Mouse (Mus musculus) ovary, postnatal 14 days (tissue): ENCODE measurements at regions not wholly inside any gene's neighbourhood (a gene's known extent, or its start where the extent isn't known, plus 50 kb on each side); places are given as distances from the start of the nearest gene placed in this dataset.

Source experiments
- DNase-seq: peaks from one replicate; pipeline ENCODE4 v3.0.0; 2022; ENCODE audit warnings: low spot score

- no peak for DNase-seq
These were observed 279.0 kb upstream of the Gjb5 start for GRCm38 (mm10) chr4:127636934-127637333.

- DNase-seq: no peak
These were observed 277.3 kb upstream of the Gjb5 start for GRCm38 (mm10) chr4:127635262-127635661.

- peak; percentile 45 for DNase-seq
These were observed 261.9 kb upstream of the Gjb5 start for GRCm38 (mm10) chr4:127619870-127620269.

- DNase-seq: no peak
These were observed 254.8 kb upstream of the Gjb5 start for GRCm38 (mm10) chr4:127612761-127613160.

- no peak for DNase-seq
These were observed 242.9 kb upstream of the Gjb5 start for GRCm38 (mm10) chr4:127600919-127601318.

- DNase-seq: no peak
These were observed 240.6 kb upstream of the Gjb5 start for GRCm38 (mm10) chr4:127598610-127599009.

GRCm38 (mm10) chr4:127594081-127594480 is 236.1 kb upstream of the Gjb5 start:
- no peak for DNase-seq

GRCm38 (mm10) chr4:127591540-127591939 is 233.6 kb upstream of the Gjb5 start:
- no peak for DNase-seq

- DNase-seq: no peak
These were observed 228.8 kb upstream of the Gjb5 start for GRCm38 (mm10) chr4:127586822-127587221.

- no peak for DNase-seq
These were observed 218.5 kb upstream of the Gjb5 start for GRCm38 (mm10) chr4:127576521-127576920.

- DNase-seq: no peak
These were observed 204.6 kb upstream of the Gjb5 start for GRCm38 (mm10) chr4:127562602-127563001.

GRCm38 (mm10) chr4:127558572-127558971 is 200.6 kb upstream of the Gjb5 start:
- no peak for DNase-seq

- no peak for DNase-seq
These were observed 194.7 kb upstream of the Gjb5 start for GRCm38 (mm10) chr4:127552456-127553225.

- no peak for DNase-seq
These were observed 191.6 kb upstream of the Gjb5 start for GRCm38 (mm10) chr4:127549581-127549980.

- DNase-seq: no peak
These were observed 191.0 kb upstream of the Gjb5 start for GRCm38 (mm10) chr4:127549018-127549417.

GRCm38 (mm10) chr4:127545106-127545505 is 187.1 kb upstream of the Gjb5 start:
- DNase-seq: no peak

GRCm38 (mm10) chr4:127543276-127543675 is 185.3 kb upstream of the Gjb5 start:
- DNase-seq: no peak

- no peak for DNase-seq
These were observed 184.8 kb upstream of the Gjb5 start for GRCm38 (mm10) chr4:127542771-127543170.

- DNase-seq: no peak
These were observed 179.0 kb upstream of the Gjb5 start for GRCm38 (mm10) chr4:127536952-127537351.

- DNase-seq: no peak
These were observed 177.6 kb upstream of the Gjb5 start for GRCm38 (mm10) chr4:127535630-127536029.

- no peak for DNase-seq
These were observed 176.4 kb upstream of the Gjb5 start for GRCm38 (mm10) chr4:127534411-127534810.

- no peak for DNase-seq
These were observed 175.7 kb upstream of the Gjb5 start for GRCm38 (mm10) chr4:127533726-127534125.

GRCm38 (mm10) chr4:127530779-127531178 is 172.8 kb upstream of the Gjb5 start:
- no peak for DNase-seq

- no peak for DNase-seq
These were observed 164.2 kb upstream of the Gjb5 start for GRCm38 (mm10) chr4:127522151-127522550.
